Mouse (Mus musculus) B cell, adult 67 days (primary cell): ENCODE measurements around the gene Taldo1. TPM values are rescaled to one million over a fixed set of nuclear protein-coding genes. Genes with fewer than 3 reads are reported as not detected.

ENCODE experiments used
- total RNA-seq, 2 experiments: library from RNA; stranded (reverse); gene quantifications; 4 replicates each; pipeline ENCODE4 v1.2.4; 2023

Taldo1 gene
- total RNA-seq, result 100 to 1,000 TPM; 146 to 150 TPM

GRCm38 (mm10) chr7:141391625-141392551 lies at the start of gene Taldo1:
TSS of gene Taldo1 (plus strand) at chr7:141392199.

GRCm38 (mm10) chr7:141413809-141414584 lies 22.0 kb downstream of the Taldo1 start, which contains the start of gene Gatd1:
TSS of gene Gatd1 (minus strand) at chr7:141414136.

GRCm38 (mm10) chr7:141429310-141429709 lies 37.3 kb downstream of the Taldo1 start, which contains the start of gene Cend1:
TSS of gene Cend1 (minus strand) at chr7:141429491.

GRCm38 (mm10) chr7:141437178-141438120 lies 45.5 kb downstream of the Taldo1 start, which contains the start of gene Slc25a22:
TSS of gene Slc25a22 (minus strand) at chr7:141437892.

GRCm38 (mm10) chr7:141443828-141444237 lies 51.8 kb downstream of the Taldo1 start, which contains the start of gene Pidd1:
TSS of gene Pidd1 (minus strand) at chr7:141444025.

GRCm38 (mm10) chr7:141447110-141447991 lies 55.4 kb downstream of the Taldo1 start, which contains the start of gene Rplp2:
TSS of gene Rplp2 (plus strand) at chr7:141447370.

Other genes with a start within 250 kb of the Taldo1 start
- 10 to 100 TPM; 76.8 to 79.0 TPM for gene Rnh1, start 219.3 kb upstream of the Taldo1 start, total RNA-seq
- 10 to 100 TPM; 23.1 to 28.1 TPM for gene Hras, start 198.2 kb upstream of the Taldo1 start, total RNA-seq
- 1 to 10 TPM; 5.4 to 7.7 TPM for gene Lrrc56, start 198.0 kb upstream of the Taldo1 start, total RNA-seq
- 1 to 10 TPM; 4.9 TPM for gene Lmntd2, start 178.1 kb upstream of the Taldo1 start, total RNA-seq
- gene Rassf7, start 176.3 kb upstream of the Taldo1 start, total RNA-seq, result 10 to 100 TPM; 13.4 to 15.4 TPM
- 100 to 1,000 TPM; 149 TPM for gene Phrf1, start 163.4 kb upstream of the Taldo1 start, total RNA-seq
- gene Irf7, start 125.7 kb upstream of the Taldo1 start, total RNA-seq, result 10 to 100 TPM; 27.7 to 43.8 TPM
- not detected for gene Cdhr5, start 115.4 kb upstream of the Taldo1 start, total RNA-seq
- gene Sct, start 113.1 kb upstream of the Taldo1 start, total RNA-seq, result not detected
- gene Drd4, start 100.2 kb upstream of the Taldo1 start, total RNA-seq, result not detected
- 10 to 100 TPM; 44.0 to 45.2 TPM for gene Deaf1, start 64.5 kb upstream of the Taldo1 start, total RNA-seq
- 10 to 100 TPM; 21.6 to 30.3 TPM for gene Tmem80, start 64.5 kb upstream of the Taldo1 start, total RNA-seq
- under 1 TPM; 0.24 to 0.84 TPM for gene Eps8l2, start 53.3 kb upstream of the Taldo1 start, total RNA-seq
- 10 to 100 TPM; 31.8 to 46.1 TPM for gene Gatd1, start 21.9 kb downstream of the Taldo1 start, total RNA-seq
- not detected for gene Cend1, start 37.3 kb downstream of the Taldo1 start, total RNA-seq
- gene Slc25a22, start 45.7 kb downstream of the Taldo1 start, total RNA-seq, result 10 to 100 TPM; 45.5 to 49.9 TPM
- 1 to 10 TPM; 5.9 to 6.3 TPM for gene Pidd1, start 51.8 kb downstream of the Taldo1 start, total RNA-seq
- 1,000 to 10,000 TPM; 2,341 to 2,386 TPM for gene Rplp2, start 55.2 kb downstream of the Taldo1 start, total RNA-seq
- 10 to 100 TPM; 54.1 to 58.8 TPM for gene Pnpla2, start 63.0 kb downstream of the Taldo1 start, total RNA-seq
- not detected for gene Cracr2b, start 68.9 kb downstream of the Taldo1 start, total RNA-seq
- gene Cd151, start 75.2 kb downstream of the Taldo1 start, total RNA-seq, result 10 to 100 TPM; 11.2 to 17.5 TPM
- gene Polr2l, start 82.9 kb downstream of the Taldo1 start, total RNA-seq, result 10 to 100 TPM; 18.6 to 21.3 TPM
- gene Tspan4, start 83.0 kb downstream of the Taldo1 start, total RNA-seq, result under 1 TPM in 1 of 2 experiments, not detected in 1; 0.99 TPM
- 10 to 100 TPM; 18.7 to 24.5 TPM for gene Chid1, start 147.7 kb downstream of the Taldo1 start, total RNA-seq
- gene Ap2a2, start 170.0 kb downstream of the Taldo1 start, total RNA-seq, result 10 to 100 TPM; 43.5 to 45.4 TPM